Mouse (Mus musculus) erythroblast, embryonic 14.5 days (primary cell): ENCODE data around the gene Rasl11a.

Source experiments
- GATA1 ChIP-seq: IDR thresholded peaks from 2 replicates; pipeline ENCODE4 v1.6.1; 2012; ENCODE audit warnings: low read length, inconsistent platforms, mixed read lengths
- TAL1 ChIP-seq: IDR thresholded peaks from 3 replicates; pipeline ENCODE4 v1.6.1; 2012; ENCODE audit warnings: low read length, inconsistent platforms, mixed read lengths

DNA sequence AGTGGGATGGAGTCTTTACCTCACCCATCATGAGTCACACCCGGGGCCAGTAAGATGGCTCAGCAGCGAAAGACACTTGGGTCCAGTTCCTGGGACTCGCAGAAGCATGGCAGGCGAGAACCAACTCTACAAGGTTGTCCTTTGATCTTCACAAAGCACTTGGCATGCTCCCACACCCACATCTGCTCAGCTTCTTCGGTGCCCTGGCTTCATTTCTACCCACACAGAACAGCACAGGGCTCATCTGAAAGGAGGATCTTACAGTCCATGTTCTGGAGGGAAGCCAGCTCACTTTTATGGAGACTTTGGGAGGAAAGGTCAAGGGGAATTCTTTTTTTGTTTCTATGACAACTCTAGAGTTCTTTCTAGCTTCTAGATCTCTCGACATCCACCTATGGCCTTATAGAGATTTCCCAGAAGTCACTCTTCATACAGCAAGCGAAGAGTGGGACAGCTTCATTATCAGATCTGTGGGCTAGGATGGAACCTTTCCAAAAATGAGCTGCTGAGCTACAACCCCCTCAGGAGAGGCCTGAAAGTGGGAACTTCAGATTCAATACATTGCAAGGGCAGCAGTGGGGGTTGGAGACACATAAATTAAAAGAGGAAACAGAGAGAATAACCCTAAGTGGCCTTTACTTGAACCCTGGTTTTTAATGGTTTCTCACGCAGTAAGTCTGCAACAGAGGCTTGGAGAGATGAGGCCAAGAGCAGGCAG is 25.8 kb upstream of the Rasl11a start:
- TF ChIP-seq GATA1 (no peak), TAL1 (no peak)
